Mouse (Mus musculus) bone marrow macrophage, adult 2 months (primary cell): ENCODE measurements around the gene Lcn6.

Experiments used
- CTCF ChIP-seq: IDR thresholded peaks from 2 replicates; pipeline ENCODE4 v1.5.1; 2012; ENCODE audit warnings: low read depth, mild to moderate bottlenecking, low read length, moderate library complexity
- POLR2A ChIP-seq: IDR thresholded peaks from 2 replicates; pipeline ENCODE4 v1.6.1; 2012; ENCODE audit warnings: mild to moderate bottlenecking, low read depth, low read length, borderline replicate concordance

DNA sequence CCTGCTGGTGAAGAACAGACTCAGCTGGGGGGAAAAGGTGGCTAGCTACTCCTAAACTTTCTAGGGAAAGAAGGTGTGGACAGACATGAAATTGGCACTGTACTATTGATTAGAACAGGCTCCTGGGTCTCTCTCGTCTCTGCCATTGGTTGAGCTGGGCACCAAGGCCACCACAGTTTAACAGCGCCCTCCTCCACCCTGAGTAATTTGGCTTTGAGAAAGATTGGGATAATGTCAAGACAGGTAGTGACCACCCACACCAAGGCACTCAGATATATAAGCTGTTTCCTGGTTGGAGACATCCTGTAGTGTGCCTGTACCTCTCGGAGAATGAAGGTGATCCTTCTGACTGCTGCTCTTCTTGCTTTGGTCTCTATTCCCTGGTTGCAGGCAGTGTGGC is at the start of gene Lcn6:
- TF ChIP-seq CTCF (no peak), POLR2A (no peak)
